Mouse (Mus musculus): ENCODE results near the gene Snx14. TPM values are rescaled to one million over a fixed set of nuclear protein-coding genes. Genes with fewer than 3 reads are reported as not detected.

Gene Snx14
- total and polyA plus RNA-seq, 3 experiments = 11.1 to 83.1 (median 16.9) TPM

DNA sequence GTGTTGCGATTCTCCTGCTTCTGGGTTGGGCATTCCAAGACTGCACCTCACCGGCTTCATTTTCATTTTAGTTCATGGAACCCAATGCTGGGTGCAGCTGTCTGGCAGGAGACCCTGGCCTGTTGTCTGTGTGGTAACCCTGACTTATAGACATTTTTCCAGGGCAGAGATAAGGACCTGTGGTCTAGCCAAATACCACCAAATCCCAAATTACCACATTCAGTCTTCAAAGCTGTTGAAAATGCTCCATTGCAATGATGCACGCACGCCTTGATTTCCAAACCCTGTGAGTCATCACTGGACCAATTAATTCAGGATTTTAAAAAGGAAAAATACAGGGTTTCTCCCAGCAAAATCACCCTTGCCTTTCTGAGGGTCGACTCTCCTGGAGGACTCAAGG, 70.3 kb downstream of the Snx14 start:
- 0 out of 4 replicates have a peak, but pooled peaks cover 0 to 2% of the 10 kb centered on the region in 2 experiments for H3K36me3 ChIP-seq (ENCODE audit: control insufficient read depth in 1 of 2, insufficient read depth in 2 of 2, low read length in 2 of 2)
- TF ChIP-seq ZMIZ1 (IDR thresholded peaks at IDR 0.05; ENCODE audit: low read depth, low read length) (no peak), CHD2 (IDR thresholded peaks at IDR 0.05; ENCODE audit: low read length) (no peak), RAD21 (IDR thresholded peaks at IDR 0.05; ENCODE audit: low read depth, low read length) (no peak), UBTF (IDR thresholded peaks at IDR 0.05; ENCODE audit: borderline replicate concordance, insufficient read depth, low read depth, low read length) (no peak), ETS1 (IDR thresholded peaks at IDR 0.05; ENCODE audit: low read depth, low read length) (no peak), SIN3A (IDR thresholded peaks at IDR 0.05; ENCODE audit: low read length) (no peak), ELF1 (IDR thresholded peaks at IDR 0.05; ENCODE audit: low read depth, low read length) (no peak), MAFK (IDR thresholded peaks at IDR 0.05; ENCODE audit: borderline replicate concordance, low read depth, low read length) (no peak), POLR2A (IDR thresholded peaks at IDR 0.05; ENCODE audit: control insufficient read depth in 1 of 2, insufficient read depth in 1 of 2, low read depth in 1 of 2, low read length in 2 of 2, poor library complexity in 1 of 2) (no peak), NELFE (IDR thresholded peaks at IDR 0.05; ENCODE audit: low read depth, low read length) (no peak), TCF12 (IDR thresholded peaks at IDR 0.05; ENCODE audit: low read depth, low read length) (no peak), CHD1 (IDR thresholded peaks at IDR 0.05; ENCODE audit: low read depth, low read length) (no peak), NRF1 (IDR thresholded peaks at IDR 0.05; ENCODE audit: insufficient read depth, low read depth, low read length, poor library complexity, severe bottlenecking) (no peak)
- H3K79me2 ChIP-seq (ENCODE audit: control insufficient read depth, insufficient read depth, low read length, poor library complexity) = no peaks in the 10 kb centered on the region
- H3K9me3 ChIP-seq (replicated peaks; ENCODE audit: insufficient read depth, low read length) = no peaks in the 10 kb centered on the region
- H3K4me3 ChIP-seq (ENCODE audit: control insufficient read depth in 1 of 2, insufficient read depth in 1 of 2, low read depth in 2 of 2, low read length in 2 of 2) = no peak overlapping the region
- H3K9ac ChIP-seq (ENCODE audit: control insufficient read depth, low read depth, low read length, poor library complexity, severe bottlenecking) = no peak overlapping the region
- DNase-seq (ENCODE audit: low read depth, low spot score) = no peak
- no peaks in the 10 kb centered on the region for H3K27me3 ChIP-seq (ENCODE audit: control insufficient read depth in 1 of 2, insufficient read depth in 2 of 2, low read length in 2 of 2)
- H3K4me1 ChIP-seq (ENCODE audit: control insufficient read depth in 1 of 2, insufficient read depth in 2 of 2, low read length in 2 of 2) = peaks cover 0 to 6% of the 10 kb centered on the region in 2 experiments; a peak in 1 of 4 replicates
- no peak overlapping the region for H3K27ac ChIP-seq (ENCODE audit: control insufficient read depth, low read depth, low read length)

DNA sequence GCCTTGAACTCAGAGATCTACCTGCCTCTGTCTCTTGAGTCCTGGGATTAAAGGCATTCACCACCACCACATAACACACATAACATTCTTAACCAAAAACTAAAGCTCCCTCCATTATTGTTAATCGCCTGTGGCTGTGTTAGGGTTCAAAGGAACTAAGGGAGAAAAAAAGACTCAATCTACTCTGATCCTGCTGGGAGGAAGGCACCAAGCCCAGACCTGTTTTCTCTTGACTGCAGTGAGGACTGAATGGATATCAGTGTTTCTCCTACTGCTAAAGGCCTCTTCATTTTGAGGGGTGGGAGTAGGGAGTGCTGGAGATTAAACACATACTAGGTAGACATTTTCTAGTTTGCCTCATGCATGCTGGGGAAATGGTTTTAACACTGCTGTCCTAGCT, 71.0 kb downstream of the Snx14 start:
- Histone ChIP-seq H3K27me3 (ENCODE audit: control insufficient read depth in 1 of 2, insufficient read depth in 2 of 2, low read length in 2 of 2) (no peaks in the 10 kb centered on the region), H3K36me3 (ENCODE audit: control insufficient read depth in 1 of 2, insufficient read depth in 2 of 2, low read length in 2 of 2) (peaks cover 0 to 2% of the 10 kb centered on the region in 2 experiments; a peak in 1 of 4 replicates), H3K4me3 (ENCODE audit: control insufficient read depth in 1 of 2, insufficient read depth in 1 of 2, low read depth in 2 of 2, low read length in 2 of 2) (no peak overlapping the region), H3K9ac (ENCODE audit: control insufficient read depth, low read depth, low read length, poor library complexity, severe bottlenecking) (no peak overlapping the region), H3K4me1 (ENCODE audit: control insufficient read depth in 1 of 2, insufficient read depth in 2 of 2, low read length in 2 of 2) (peaks cover 0 to 10% of the 10 kb centered on the region in 2 experiments; a peak in 2 of 4 replicates), H3K27ac (ENCODE audit: control insufficient read depth, low read depth, low read length) (no peak overlapping the region), H3K79me2 (ENCODE audit: control insufficient read depth, insufficient read depth, low read length, poor library complexity) (no peaks in the 10 kb centered on the region), H3K9me3 (replicated peaks; ENCODE audit: insufficient read depth, low read length) (no peaks in the 10 kb centered on the region)
- no peak for TF ChIP-seq CHD1 (IDR thresholded peaks at IDR 0.05; ENCODE audit: low read depth, low read length)
- TF ChIP-seq RAD21 (IDR thresholded peaks at IDR 0.05; ENCODE audit: low read depth, low read length) = no peak
- TF ChIP-seq KAT2A (conservative IDR thresholded peaks at IDR 0.05; ENCODE audit: low read depth, low read length) = no peak
- no peak for TF ChIP-seq MYB (IDR thresholded peaks at IDR 0.05; ENCODE audit: low read depth, low read length)
- no peak for TF ChIP-seq JUND (IDR thresholded peaks at IDR 0.05; ENCODE audit: low read depth, low read length)
- no peak for TF ChIP-seq CTCF (IDR thresholded peaks at IDR 0.05 in 2 of 3, conservative IDR thresholded peaks at IDR 0.05 in 1 of 3; ENCODE audit: control insufficient read depth in 1 of 3, insufficient read depth in 1 of 3, low read depth in 2 of 3, low read length in 3 of 3, poor library complexity in 1 of 3, severe bottlenecking in 1 of 3)
- no peak for TF ChIP-seq TBP (IDR thresholded peaks at IDR 0.05; ENCODE audit: low read depth, low read length)
- TF ChIP-seq BHLHE40 (IDR thresholded peaks at IDR 0.05; ENCODE audit: borderline replicate concordance, low read depth, low read length) = no peak
- TF ChIP-seq RCOR1 (IDR thresholded peaks at IDR 0.05; ENCODE audit: low read depth, low read length) = no peak
- no peak for DNase-seq (ENCODE audit: low read depth, low spot score)
